Mouse (Mus musculus): ENCODE data around the gene Olfr33. TPM values are rescaled to one million over a fixed set of nuclear protein-coding genes. Genes with fewer than 3 reads are reported as not detected.

The Olfr33 gene
- not detected in 2 replicates for polyA plus RNA-seq (2012; ENCODE audit: insufficient read depth, insufficient read length, missing spikeins)

DNA sequence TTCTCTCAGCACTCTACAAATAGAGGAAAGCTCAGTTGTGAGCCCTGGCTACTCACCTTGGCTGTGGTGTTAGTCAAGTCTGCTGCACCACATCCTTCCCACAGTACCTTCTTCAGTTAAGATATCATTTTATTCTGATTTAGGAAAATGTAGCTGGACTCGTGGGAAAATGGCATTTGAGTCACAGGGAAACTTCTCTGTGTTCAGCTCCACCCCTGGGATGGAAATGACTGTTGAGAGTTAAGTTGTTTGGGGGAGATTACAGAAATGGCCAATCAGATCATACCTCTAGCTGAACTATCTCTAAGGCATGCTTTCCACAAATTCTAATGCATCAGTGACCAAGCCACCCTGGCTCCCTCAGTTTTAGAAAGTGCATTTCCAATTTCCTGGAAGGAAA, at the start of gene Olfr33:
TSS of gene Olfr33 (minus strand) at position 101 of the 400 bp plus-strand sequence.
- no peak within 1 kb of the TSS for H3K4me3 ChIP-seq (ENCODE audit: insufficient read depth, low read depth, low read length)
- H3K4me1 ChIP-seq (ENCODE audit: control insufficient read depth, insufficient read depth, insufficient read length, low read length) = no peaks in the 10 kb centered on the region
- H3K27ac ChIP-seq (replicated peaks; ENCODE audit: low read depth, low read length) = no peak within 1 kb of the TSS

DNA sequence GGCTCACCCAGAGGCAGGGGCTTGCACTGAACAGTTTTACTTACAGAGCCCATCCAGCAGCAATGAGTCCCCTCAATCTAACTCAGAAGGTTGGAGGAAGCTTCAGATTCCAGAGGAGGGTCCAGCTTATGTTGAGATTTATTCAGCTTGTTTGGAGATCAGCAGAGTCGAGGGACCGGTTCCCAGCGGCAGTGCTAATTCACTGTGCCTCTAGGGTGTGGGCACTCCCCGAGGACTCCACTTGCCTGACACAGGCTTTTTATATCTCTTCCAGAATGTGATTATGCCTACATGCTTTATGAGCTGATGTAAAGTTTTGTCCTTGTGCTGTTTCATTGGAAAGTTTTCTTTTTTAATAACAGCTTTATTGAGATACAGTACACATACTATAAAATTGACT, 40.4 kb upstream of the Olfr33 start, which contains the start of the genes Olfr560 and Olfr78:
TSS of gene Olfr560 (minus strand) at position 101 of the 400 bp plus-strand sequence.
TSS of gene Olfr78 (minus strand) at position 206 of the 400 bp plus-strand sequence.
- no peak within 1 kb of the TSS for H3K4me3 ChIP-seq (ENCODE audit: insufficient read depth, low read depth, low read length)
- no peak within 1 kb of the TSS for H3K27ac ChIP-seq (replicated peaks; ENCODE audit: low read depth, low read length)
- H3K4me1 ChIP-seq (ENCODE audit: control insufficient read depth, insufficient read depth, insufficient read length, low read length) = no peaks in the 10 kb centered on the region

DNA sequence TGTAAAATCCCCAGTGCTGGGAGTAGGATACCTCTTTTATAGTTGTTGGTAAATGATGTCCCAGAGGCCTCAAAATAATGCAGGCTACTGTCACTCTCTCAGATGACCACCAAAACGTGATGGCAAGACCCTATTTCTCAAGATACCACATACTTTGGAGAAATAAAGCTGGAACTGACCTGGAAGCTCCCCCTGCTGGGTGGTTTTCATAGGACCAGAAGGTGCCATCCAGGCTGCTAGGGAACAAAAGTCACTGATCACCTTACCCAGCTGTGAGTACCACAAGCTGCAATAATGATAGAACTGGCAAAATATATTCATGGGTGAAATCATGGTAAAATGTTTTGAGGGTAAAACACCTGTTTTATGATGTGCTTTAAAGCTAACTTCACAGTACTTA, 33.2 kb upstream of the Olfr33 start:
- no peaks in the 10 kb centered on the region for H3K4me1 ChIP-seq (ENCODE audit: control insufficient read depth, insufficient read depth, insufficient read length, low read length)

DNA sequence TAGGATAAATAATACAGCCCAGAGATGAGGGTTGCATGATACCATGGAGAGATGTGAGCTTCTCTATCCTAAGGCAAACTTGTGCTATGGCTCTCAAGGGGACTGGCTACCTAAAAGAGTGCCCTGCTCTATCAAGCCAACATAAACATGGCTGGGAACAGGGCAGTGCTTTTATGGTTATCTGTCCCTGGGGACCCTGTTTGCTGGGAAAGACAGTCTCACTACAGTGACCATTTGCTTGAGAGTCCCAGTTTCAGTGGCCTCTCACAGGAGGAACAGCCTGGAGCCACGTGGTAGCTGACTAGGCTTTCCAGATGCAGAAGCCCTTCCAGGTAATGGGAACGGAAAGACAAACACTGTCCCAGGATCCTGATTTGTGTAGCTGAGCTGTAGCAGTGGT, 18.8 kb upstream of the Olfr33 start:
- Histone ChIP-seq H3K4me1 (ENCODE audit: control insufficient read depth, insufficient read depth, insufficient read length, low read length) (no peaks in the 10 kb centered on the region), H3K4me3 (ENCODE audit: insufficient read depth, low read depth, low read length) (no peak overlapping the region), H3K27ac (replicated peaks; ENCODE audit: low read depth, low read length) (no peak overlapping the region)

More for the DNA sequence above, 33.2 kb upstream of the Olfr33 start:
- Histone ChIP-seq H3K27ac (replicated peaks; ENCODE audit: low read depth, low read length) (no peak overlapping the region), H3K4me3 (ENCODE audit: insufficient read depth, low read depth, low read length) (no peak overlapping the region)

DNA sequence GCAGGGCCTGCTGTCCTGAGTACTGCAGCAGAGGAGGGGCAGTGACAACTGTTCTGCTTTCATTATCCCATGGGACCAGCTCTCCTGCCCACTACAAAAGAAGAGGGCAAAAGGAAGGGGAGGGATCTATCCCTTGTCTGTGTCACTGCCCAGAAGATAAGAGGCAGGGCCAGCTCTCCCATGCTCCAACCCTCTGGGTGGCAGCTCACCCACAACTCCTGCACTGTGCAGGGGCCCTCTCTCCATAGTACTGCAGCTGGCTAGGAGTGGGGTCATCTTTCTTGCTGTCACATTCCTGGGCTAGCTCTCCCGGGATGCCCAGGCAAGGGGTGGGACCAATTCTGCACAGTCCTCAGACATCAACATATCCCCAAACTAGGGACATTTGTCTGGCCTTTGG, 14.9 kb upstream of the Olfr33 start:
- no peak overlapping the region for H3K4me3 ChIP-seq (ENCODE audit: insufficient read depth, low read depth, low read length)
- no peaks in the 10 kb centered on the region for H3K4me1 ChIP-seq (ENCODE audit: control insufficient read depth, insufficient read depth, insufficient read length, low read length)
- H3K27ac ChIP-seq (replicated peaks; ENCODE audit: low read depth, low read length) = no peak overlapping the region

DNA sequence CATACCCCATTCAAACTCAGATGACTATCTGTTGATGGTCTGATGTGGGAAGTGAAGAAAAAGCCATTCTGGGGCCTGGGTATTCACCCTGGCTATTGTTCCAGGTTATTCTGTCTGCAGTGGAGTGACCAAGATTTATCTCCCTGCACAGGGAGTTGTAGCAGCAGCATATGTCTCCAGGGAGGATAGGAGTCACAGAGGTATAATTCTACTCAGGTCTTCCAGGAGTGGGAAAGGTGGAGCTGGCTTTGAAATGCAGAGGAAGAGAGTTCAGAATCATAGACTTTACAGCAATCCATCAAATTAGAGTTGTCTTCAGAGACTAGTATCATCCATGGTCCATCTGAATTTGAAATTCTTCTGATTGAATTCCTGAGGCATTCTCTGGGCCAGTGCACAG, 8.5 kb upstream of the Olfr33 start, which contains the start of gene Olfr559:
TSS of gene Olfr559 (minus strand) at position 101 of the 400 bp plus-strand sequence.
- H3K4me3 ChIP-seq (ENCODE audit: insufficient read depth, low read depth, low read length) = no peak within 1 kb of the TSS
- H3K27ac ChIP-seq (replicated peaks; ENCODE audit: low read depth, low read length) = no peak within 1 kb of the TSS
- no peaks in the 10 kb centered on the region for H3K4me1 ChIP-seq (ENCODE audit: control insufficient read depth, insufficient read depth, insufficient read length, low read length)

- Histone ChIP-seq H3K4me1 (ENCODE audit: control insufficient read depth, insufficient read depth, insufficient read length, low read length) (no peaks in the 10 kb centered on the region; the same call in 1 of the 2 replicates), H3K27ac (replicated peaks; ENCODE audit: low read depth, low read length) (no peak within 1 kb of the TSS), H3K4me3 (ENCODE audit: insufficient read depth, low read depth, low read length) (peak within 1 kb of the TSS; percentile 30)
These were observed 17.0 kb downstream of the Olfr33 start, which contains the start of gene Olfr558 for GRCm38 (mm10) chr7:102701915-102702314. Olfr558 (plus strand) TSS chr7:102702215.

GRCm38 (mm10) chr7:102698461-102698860, 20.4 kb downstream of the Olfr33 start:
- no peaks in the 10 kb centered on the region for H3K4me1 ChIP-seq (ENCODE audit: control insufficient read depth, insufficient read depth, insufficient read length, low read length)
- H3K27ac ChIP-seq (replicated peaks; ENCODE audit: low read depth, low read length) = no peak overlapping the region
- H3K4me3 ChIP-seq (ENCODE audit: insufficient read depth, low read depth, low read length) = no peak overlapping the region

GRCm38 (mm10) chr7:102695358-102696125, 23.3 kb downstream of the Olfr33 start, which contains the start of gene Olfr557:
Olfr557 (plus strand) TSS chr7:102695910.
- H3K4me3 ChIP-seq (ENCODE audit: insufficient read depth, low read depth, low read length) = no peak within 1 kb of the TSS
- H3K4me1 ChIP-seq (ENCODE audit: control insufficient read depth, insufficient read depth, insufficient read length, low read length) = no peaks in the 10 kb centered on the region
- no peak within 1 kb of the TSS for H3K27ac ChIP-seq (replicated peaks; ENCODE audit: low read depth, low read length)

GRCm38 (mm10) chr7:102686944-102687501, 31.8 kb downstream of the Olfr33 start, which contains the start of gene Trim68:
Trim68 (minus strand) TSS chr7:102687327.
- peak within 1 kb of the TSS; percentile 86 for H3K4me3 ChIP-seq (ENCODE audit: insufficient read depth, low read depth, low read length)
- peak within 1 kb of the TSS; percentile 68 for H3K27ac ChIP-seq (replicated peaks; ENCODE audit: low read depth, low read length)
- H3K4me1 ChIP-seq (ENCODE audit: control insufficient read depth, insufficient read depth, insufficient read length, low read length) = no peaks in the 10 kb centered on the region

- no peaks in the 10 kb centered on the region for H3K4me1 ChIP-seq (ENCODE audit: control insufficient read depth, insufficient read depth, insufficient read length, low read length)
- H3K4me3 ChIP-seq (ENCODE audit: insufficient read depth, low read depth, low read length) = no peak overlapping the region
- no peak overlapping the region for H3K27ac ChIP-seq (replicated peaks; ENCODE audit: low read depth, low read length)
These were observed 37.0 kb downstream of the Olfr33 start for GRCm38 (mm10) chr7:102681916-102682315.

DNA sequence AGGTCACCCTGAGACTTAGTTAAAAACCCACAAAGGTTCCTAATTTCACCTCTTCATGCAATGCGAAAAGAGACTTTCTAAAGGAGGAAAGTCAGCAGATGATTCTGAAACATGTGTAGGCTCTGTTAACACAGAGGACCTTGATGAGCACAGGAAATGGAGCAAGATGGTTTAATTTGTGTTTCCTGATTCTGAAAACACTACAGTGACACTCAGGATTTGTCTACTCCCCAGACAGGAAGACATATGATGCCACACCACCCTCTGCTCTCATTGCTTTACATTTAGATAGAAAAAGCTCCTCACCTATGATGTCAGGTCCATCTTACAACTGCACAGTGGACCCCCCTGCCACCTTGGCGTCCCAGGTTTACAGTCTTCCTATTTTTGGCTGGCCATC, 42.6 kb downstream of the Olfr33 start:
- Histone ChIP-seq H3K4me1 (ENCODE audit: control insufficient read depth, insufficient read depth, insufficient read length, low read length) (no peaks in the 10 kb centered on the region), H3K27ac (replicated peaks; ENCODE audit: low read depth, low read length) (no peak overlapping the region), H3K4me3 (ENCODE audit: insufficient read depth, low read depth, low read length) (no peak overlapping the region)

GRCm38 (mm10) chr7:102665378-102665777, 53.5 kb downstream of the Olfr33 start:
- Histone ChIP-seq H3K27ac (replicated peaks; ENCODE audit: low read depth, low read length) (no peak overlapping the region), H3K4me1 (ENCODE audit: control insufficient read depth, insufficient read depth, insufficient read length, low read length) (no peaks in the 10 kb centered on the region), H3K4me3 (ENCODE audit: insufficient read depth, low read depth, low read length) (no peak overlapping the region)

GRCm38 (mm10) chr7:102664599-102664998, 54.3 kb downstream of the Olfr33 start, which contains the start of gene Olfr556:
Olfr556 (plus strand) TSS chr7:102664899.
- Histone ChIP-seq H3K4me3 (ENCODE audit: insufficient read depth, low read depth, low read length) (no peak within 1 kb of the TSS), H3K27ac (replicated peaks; ENCODE audit: low read depth, low read length) (no peak within 1 kb of the TSS), H3K4me1 (ENCODE audit: control insufficient read depth, insufficient read depth, insufficient read length, low read length) (no peaks in the 10 kb centered on the region)

Measured in brown adipose tissue, adult 24 weeks (tissue).